Mouse (Mus musculus) cerebellum, postnatal 4 days (tissue): Measurements from ENCODE around the gene Gm4301.
"Not testable (repeated sequence)": the region's sequence is repeated elsewhere in the genome, so short reads cannot be mapped to it uniquely, and the experiment has no call there.

Source experiments
- DNase-seq, 2 experiments: peaks; one replicate each; pipeline ENCODE4 v3.0.0; 2022; ENCODE audit warnings: low spot score in 2 of 2, mixed read lengths in 1 of 2

Gm4301 gene

GRCm38 (mm10) chr10:100335376-100335775, at the start of gene Gm4301:
Gene Gm4301 (plus strand): TSS chr10:100335676.
- DNase-seq: not testable (repeated sequence)

GRCm38 (mm10) chr10:100296105-100296504, 39.4 kb upstream of the Gm4301 start:
- no peak for DNase-seq

GRCm38 (mm10) chr10:100300106-100300505, 35.4 kb upstream of the Gm4301 start:
- DNase-seq: not testable (repeated sequence)

- not testable (repeated sequence) for DNase-seq
Measured at GRCm38 (mm10) chr10:100340536-100340935, 5.1 kb downstream of the Gm4301 start, which contains the start of gene Gm4302. Gene Gm4302 (plus strand): TSS chr10:100340836.

- DNase-seq: not testable (repeated sequence)
Measured at GRCm38 (mm10) chr10:100345672-100346071, 10.2 kb downstream of the Gm4301 start, which contains the start of gene Gm4303. Gene Gm4303 (plus strand): TSS chr10:100345972.

- not testable (repeated sequence) for DNase-seq
Measured at GRCm38 (mm10) chr10:100350793-100351192, 15.3 kb downstream of the Gm4301 start, which contains the start of gene Gm4305. Gene Gm4305 (plus strand): TSS chr10:100351093.

- peak; percentile 8 to 21 for DNase-seq
Measured at GRCm38 (mm10) chr10:100356841-100357240, 21.4 kb downstream of the Gm4301 start.

GRCm38 (mm10) chr10:100361038-100361437, 25.6 kb downstream of the Gm4301 start, which contains the start of gene Gm4307:
Gene Gm4307 (plus strand): TSS chr10:100361338.
- not testable (repeated sequence) for DNase-seq

GRCm38 (mm10) chr10:100382460-100382859, 47.0 kb downstream of the Gm4301 start, which contains the start of gene Gm4312:
Gene Gm4312 (minus strand): TSS chr10:100382560.
- DNase-seq: not testable (repeated sequence)
